Mouse (Mus musculus) liver, embryonic 16.5 days (tissue): Measurements from ENCODE around the gene 4931429L15Rik. TPM values are rescaled to one million over a fixed set of nuclear protein-coding genes. Genes with fewer than 3 reads are reported as not detected.
"Not testable (repeated sequence)": the region's sequence is repeated elsewhere in the genome, so short reads cannot be mapped to it uniquely, and the experiment has no call there.

Source experiments
- ATAC-seq: fragments of 200-750 bp; cut with Nextera tagmentation; 2 replicates; pipeline ENCODE4 v1.8.0; 2017; ENCODE audit warnings: low read depth, mild to moderate bottlenecking, moderate number of reproducible peaks, moderate library complexity
- H3K27ac ChIP-seq: fragments of 300-500 bp; sonication (generic); 2 replicates; pipeline ENCODE4 v1.5.1; 2014; ENCODE audit warnings: mild to moderate bottlenecking, low read length
- H3K27me3 ChIP-seq: fragments of 300-500 bp; sonication (generic); 2 replicates; pipeline ENCODE4 v1.6.1; 2014; ENCODE audit warnings: low read depth, low read length, mixed read lengths; ENCODE audit not compliant: control insufficient read depth, insufficient read depth
- H3K36me3 ChIP-seq: fragments of 300-500 bp; sonication (generic); 2 replicates; pipeline ENCODE4 v1.6.1; 2014; ENCODE audit warnings: mild to moderate bottlenecking; ENCODE audit not compliant: control insufficient read depth, insufficient read depth
- H3K4me1 ChIP-seq: fragments of 300-500 bp; sonication (generic); 2 replicates; pipeline ENCODE4 v1.6.1; 2014; ENCODE audit warnings: low read depth, low read length, mixed read lengths; ENCODE audit not compliant: control insufficient read depth
- H3K4me2 ChIP-seq: fragments of 300-500 bp; sonication (generic); 2 replicates; pipeline ENCODE4 v1.6.1; 2014; ENCODE audit warnings: low read depth, low read length, mixed read lengths
- H3K4me3 ChIP-seq: fragments of 300-500 bp; sonication (generic); 2 replicates; pipeline ENCODE4 v1.5.1; 2014; ENCODE audit warnings: low read depth, mild to moderate bottlenecking, low read length
- H3K9ac ChIP-seq: fragments of 300-500 bp; sonication (generic); 2 replicates; pipeline ENCODE4 v1.6.1; 2014; ENCODE audit warnings: low read depth, low read length
- H3K9me3 ChIP-seq: fragments of 300-500 bp; sonication (generic); replicated peaks from 2 replicates; pipeline ENCODE4 v1.6.1; 2016; ENCODE audit warnings: low read length; ENCODE audit not compliant: control insufficient read depth
- WGBS: fragments of 180-500 bp; shearing (Covaris S2); extraction: QIAGEN DNeasy Blood & Tissue Kit; methylation state at CpG from one replicate; pipeline ENCODE4 v1.1.7; 2014; ENCODE audit not compliant: insufficient replicate concordance; 5-methylcytosine and 5-hydroxymethylcytosine counted together
- polyA plus RNA-seq: library from polyadenylated mRNA; unstranded; fragments of >200 nt; fragmentation: Nextera tagmentation; extraction: Ambion mirVana; gene quantifications from 2 replicates; pipeline ENCODE4 v1.2.1, GENCODE M21; 2015

4931429L15Rik gene
- not detected in 2 replicates for polyA plus RNA-seq

GRCm38 (mm10) chr9:46319886-46320285 is at the start of gene 4931429L15Rik:
4931429L15Rik (minus strand) TSS chr9:46319986.
- H3K4me2 ChIP-seq, H3K9me3 ChIP-seq, ATAC-seq, H3K4me3 ChIP-seq, H3K27ac ChIP-seq, H3K4me1 ChIP-seq, H3K9ac ChIP-seq, H3K27me3 ChIP-seq, H3K36me3 ChIP-seq: not testable (repeated sequence)
- 59% methylated on average over 6 of the region's 6 CpGs for WGBS

GRCm38 (mm10) chr9:46362459-46362858 is 42.7 kb upstream of the 4931429L15Rik start:
- no peak for ATAC-seq
- Histone ChIP-seq H3K9ac (no peak overlapping the region), H3K27me3 (no peaks in the 10 kb centered on the region), H3K27ac (no peak overlapping the region), H3K4me1 (no peaks in the 10 kb centered on the region), H3K36me3 (no peaks in the 10 kb centered on the region), H3K9me3 (no peaks in the 10 kb centered on the region), H3K4me3 (no peak overlapping the region), H3K4me2 (no peak overlapping the region)
- 11% methylated on average over 2 of the region's 2 CpGs for WGBS

GRCm38 (mm10) chr9:46361461-46362111 is 41.8 kb upstream of the 4931429L15Rik start:
- Histone ChIP-seq H3K4me3 (no peak overlapping the region), H3K4me2 (no peak overlapping the region), H3K36me3 (no peaks in the 10 kb centered on the region), H3K27ac (no peak overlapping the region), H3K4me1 (no peaks in the 10 kb centered on the region), H3K9me3 (no peaks in the 10 kb centered on the region), H3K27me3 (no peaks in the 10 kb centered on the region), H3K9ac (no peak overlapping the region)
- WGBS, result 62% methylated on average over 11 of the region's 11 CpGs
- no peak for ATAC-seq

- ATAC-seq, result no peak
Observed at GRCm38 (mm10) chr9:46353992-46354391, 34.2 kb upstream of the 4931429L15Rik start.

GRCm38 (mm10) chr9:46353330-46353724 is 33.5 kb upstream of the 4931429L15Rik start:
- Histone ChIP-seq H3K4me2 (no peak overlapping the region), H3K36me3 (no peaks in the 10 kb centered on the region), H3K27me3 (peaks cover 13% of the 10 kb centered on the region), H3K4me1 (no peaks in the 10 kb centered on the region), H3K9me3 (no peaks in the 10 kb centered on the region), H3K27ac (no peak overlapping the region), H3K4me3 (no peak overlapping the region), H3K9ac (no peak overlapping the region)
- ATAC-seq, result no peak
- 23% methylated on average over 5 of the region's 5 CpGs for WGBS

More at GRCm38 (mm10) chr9:46353992-46354391, 34.2 kb upstream of the 4931429L15Rik start:
- Histone ChIP-seq H3K4me2 (no peak overlapping the region), H3K36me3 (no peaks in the 10 kb centered on the region), H3K9me3 (no peaks in the 10 kb centered on the region), H3K4me1 (no peaks in the 10 kb centered on the region), H3K4me3 (no peak overlapping the region), H3K27me3 (peaks cover 13% of the 10 kb centered on the region), H3K9ac (no peak overlapping the region), H3K27ac (no peak overlapping the region)
- whole genome bisulfite sequencing, result 1% methylated on average over 3 of the region's 3 CpGs

GRCm38 (mm10) chr9:46352651-46353329 is 33.0 kb upstream of the 4931429L15Rik start:
- no peaks in the 10 kb centered on the region for H3K4me1 ChIP-seq
- H3K9ac ChIP-seq, result no peak overlapping the region
- H3K4me2 ChIP-seq, result no peak overlapping the region
- ATAC-seq, result no peak
- H3K4me3 ChIP-seq, result no peak overlapping the region
- peaks cover 13% of the 10 kb centered on the region for H3K27me3 ChIP-seq
- no peaks in the 10 kb centered on the region for H3K9me3 ChIP-seq
- 43% methylated on average over 12 of the region's 12 CpGs for WGBS
- no peaks in the 10 kb centered on the region for H3K36me3 ChIP-seq
- no peak overlapping the region for H3K27ac ChIP-seq

- no peak overlapping the region for H3K4me3 ChIP-seq
- H3K36me3 ChIP-seq, result no peaks in the 10 kb centered on the region
- no peaks in the 10 kb centered on the region for H3K4me1 ChIP-seq
- H3K4me2 ChIP-seq, result no peak overlapping the region
- ATAC-seq, result no peak
- H3K27me3 ChIP-seq, result peaks cover 13% of the 10 kb centered on the region
- H3K27ac ChIP-seq, result no peak overlapping the region
- H3K9me3 ChIP-seq, result no peaks in the 10 kb centered on the region
- no peak overlapping the region for H3K9ac ChIP-seq
- 31% methylated on average over 9 of the region's 9 CpGs for WGBS
Observed at GRCm38 (mm10) chr9:46350451-46350981, 30.7 kb upstream of the 4931429L15Rik start.

GRCm38 (mm10) chr9:46345887-46346665 is 26.3 kb upstream of the 4931429L15Rik start:
- no peak overlapping the region for H3K9ac ChIP-seq
- no peak overlapping the region for H3K4me2 ChIP-seq
- no peak overlapping the region for H3K4me3 ChIP-seq
- H3K9me3 ChIP-seq, result no peaks in the 10 kb centered on the region
- WGBS, result 63% methylated on average over 4 of the region's 4 CpGs
- no peak for ATAC-seq
- no peak overlapping the region for H3K27ac ChIP-seq
- no peaks in the 10 kb centered on the region for H3K36me3 ChIP-seq
- no peaks in the 10 kb centered on the region for H3K4me1 ChIP-seq
- H3K27me3 ChIP-seq, result no peaks in the 10 kb centered on the region
